Mouse (Mus musculus) heart, adult 2 months (tissue): Measurements from ENCODE around the gene Ube2e1. TPM values are rescaled to one million over a fixed set of nuclear protein-coding genes. Genes with fewer than 3 reads are reported as not detected.

Source experiments
- DNase-seq, 2 experiments: peaks; one replicate each; pipeline ENCODE4 v3.0.0; 2021
- H3K27ac ChIP-seq: fragments of 200-600 bp; 2 replicates; pipeline ENCODE4 v1.8.1; 2022
- H3K27me3 ChIP-seq: fragments of 200-500 bp; 2 replicates; pipeline ENCODE4 v1.6.1; 2012; ENCODE audit warnings: mild to moderate bottlenecking, low read length, inconsistent platforms, mixed read lengths; ENCODE audit not compliant: control insufficient read depth, insufficient read depth
- H3K36me3 ChIP-seq: fragments of 200-500 bp; 2 replicates; pipeline ENCODE4 v1.6.1; 2012; ENCODE audit warnings: low read length, inconsistent platforms; ENCODE audit not compliant: control insufficient read depth, insufficient read depth
- H3K4me1 ChIP-seq: fragments of 200-500 bp; 2 replicates; pipeline ENCODE4 v1.6.1; 2011; ENCODE audit warnings: low read length; ENCODE audit not compliant: control insufficient read depth, insufficient read depth
- H3K4me3 ChIP-seq: fragments of 200-600 bp; 2 replicates; pipeline ENCODE4 v1.8.1; 2022
- H3K79me2 ChIP-seq: fragments of 200-500 bp; replicated peaks from 2 replicates; pipeline ENCODE4 v1.6.1; 2012; ENCODE audit warnings: mild to moderate bottlenecking, inconsistent platforms, low read length, moderate library complexity, mixed read lengths; ENCODE audit not compliant: control insufficient read depth, insufficient read depth
- H3K9ac ChIP-seq: fragments of 200-500 bp; 2 replicates; pipeline ENCODE4 v1.6.1; 2012; ENCODE audit warnings: low read depth, mild to moderate bottlenecking, control low read depth, inconsistent platforms, low read length, mixed read lengths
- CTCF ChIP-seq: fragments of 200-600 bp; IDR thresholded peaks from 2 replicates; pipeline ENCODE4 v1.8.1; 2022; ENCODE audit warnings: antibody characterized with exemption, mild to moderate bottlenecking, moderate library complexity
- EP300 ChIP-seq: fragments of 200-500 bp; IDR thresholded peaks from 2 replicates; pipeline ENCODE4 v1.6.1; 2011; ENCODE audit warnings: low read depth, low read length, control low read depth; ENCODE audit not compliant: insufficient read depth
- POLR2A ChIP-seq: fragments of 200-500 bp; IDR thresholded peaks from 2 replicates; pipeline ENCODE4 v1.6.1; 2011; ENCODE audit warnings: mild to moderate bottlenecking, low read depth, low read length, control low read depth; ENCODE audit not compliant: insufficient read depth
- WGBS: fragments of 180-500 bp; shearing (Covaris S2); methylation state at CpG from one replicate; pipeline ENCODE4 v1.1.7; 2018; 5-methylcytosine and 5-hydroxymethylcytosine counted together
- intact Hi-C: fragments of 180-260 bp; cut with DNase I; formaldehyde crosslinking; loops from one replicate; pipeline ENCODE4 v1.15.1; 2025
- long read RNA-seq: library from polyadenylated mRNA; stranded (forward); transcript quantifications from one replicate; pipeline ENCODE4 v2.0.0, GENCODE M21; 2021
- polyA plus RNA-seq: library from polyadenylated mRNA; depleted of rRNA; stranded (reverse); fragments of >200 nt; gene quantifications from 2 replicates; pipeline ENCODE4 v1.2.3, GENCODE M21; 2012; rRNA removed
- total RNA-seq, 2 experiments: library from RNA; stranded (reverse); gene quantifications; 2 replicates each; pipeline ENCODE4 v1.2.3; 2021

Ube2e1 gene
- total RNA-seq (10 to 100 TPM; 36.8 to 42.5 TPM), polyA plus RNA-seq (21.9 and 46.1 TPM in 2 replicates)
- long read RNA-seq, partial matches to known transcripts = 1 of 6 reads
- long read RNA-seq, other reads (novel, unspliced or antisense) = 2 of 6 reads

DNA sequence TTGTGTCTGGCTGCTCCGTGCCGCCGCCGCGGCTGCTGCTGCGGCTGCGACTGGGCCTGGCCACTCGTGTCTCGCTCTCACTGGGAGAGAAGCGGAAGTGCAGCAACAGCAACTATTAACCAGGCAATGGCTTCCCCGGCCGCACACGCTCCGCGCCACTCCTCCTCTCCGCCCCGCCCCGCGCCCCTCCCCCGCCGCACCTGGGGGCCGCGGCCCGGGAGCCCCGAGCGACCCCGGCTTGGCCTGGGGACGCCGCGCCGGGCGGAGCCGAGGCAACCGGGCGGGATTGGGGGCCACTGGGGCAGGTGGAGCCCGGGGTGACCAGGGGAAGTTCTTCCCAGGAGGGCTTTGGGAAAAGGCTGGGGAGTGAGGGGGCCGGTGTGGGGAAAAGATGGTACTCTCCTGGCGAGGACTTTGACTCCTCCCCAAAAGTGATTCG lies at the start of gene Ube2e1:
Gene Ube2e1 (minus strand): TSS at position 167 of the 439 bp plus-strand sequence.
- Histone ChIP-seq H3K79me2 (no peaks in the 10 kb centered on the region), H3K4me3 (peak within 1 kb of the TSS; percentile 58), H3K9ac (peak within 1 kb of the TSS; percentile 97), H3K36me3 (peaks cover 12% of the 10 kb centered on the region), H3K4me1 (peaks cover 7% of the 10 kb centered on the region), H3K27ac (peak within 1 kb of the TSS; percentile 52), H3K27me3 (no peaks in the 10 kb centered on the region)
- peak; percentile 67 for TF ChIP-seq POLR2A
- no peak for TF ChIP-seq CTCF
- TF ChIP-seq EP300 = 0 out of 2 replicates have a peak, but pooled peaks have one; percentile 23
- intact Hi-C loops = loop anchor here (5.0 kb wide), 2 partner anchors 39 to 89 kb away; no protein-coding TSS in a partner anchor
- DNase-seq = peak; percentile 83 to 85
- WGBS = 0% methylated on average over 38 of the region's 39 CpGs

DNA sequence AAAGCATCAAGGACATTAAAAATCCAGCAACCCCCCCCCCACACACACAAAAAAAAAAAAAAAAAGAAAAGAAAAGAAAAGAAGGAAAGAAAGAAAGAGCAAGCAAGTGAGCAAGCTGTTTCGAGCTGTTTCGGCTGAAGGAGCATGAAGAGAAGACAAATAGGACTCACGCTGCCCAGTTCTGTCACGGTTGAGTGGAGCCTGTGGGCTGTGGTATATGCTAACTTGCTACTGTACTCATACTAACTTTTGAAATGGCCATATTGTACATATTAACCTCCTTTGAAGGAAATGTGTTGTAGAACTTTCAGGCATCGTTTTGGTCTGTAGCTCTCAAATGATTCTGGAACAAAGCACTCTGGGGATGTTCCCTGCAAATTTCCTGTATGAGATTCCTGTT lies 48.2 kb upstream of the Ube2e1 start:
- H3K27me3 ChIP-seq = no peaks in the 10 kb centered on the region
- no peak overlapping the region for H3K4me3 ChIP-seq
- intact Hi-C loops = loop anchor here (10.0 kb wide), 1 partner anchor 635 kb away; no protein-coding TSS in a partner anchor
- no peak overlapping the region for H3K27ac ChIP-seq
- 86% methylated on average over 5 of the region's 5 CpGs for WGBS
- H3K36me3 ChIP-seq = no peaks in the 10 kb centered on the region
- H3K4me1 ChIP-seq = no peaks in the 10 kb centered on the region
- DNase-seq = no peak
- TF ChIP-seq EP300 (no peak), CTCF (no peak), POLR2A (no peak)
- no peaks in the 10 kb centered on the region for H3K79me2 ChIP-seq
- no peak overlapping the region for H3K9ac ChIP-seq

- H3K36me3 ChIP-seq = no peaks in the 10 kb centered on the region
- no peaks in the 10 kb centered on the region for H3K27me3 ChIP-seq
- H3K4me3 ChIP-seq = no peak overlapping the region
- WGBS = 42% methylated on average over 8 of the region's 8 CpGs
- H3K4me1 ChIP-seq = no peaks in the 10 kb centered on the region
- H3K9ac ChIP-seq = no peak overlapping the region
- no peaks in the 10 kb centered on the region for H3K79me2 ChIP-seq
- intact Hi-C loops = loop anchor here (10.0 kb wide), 1 partner anchor 637 kb away; no protein-coding TSS in a partner anchor
- H3K27ac ChIP-seq = no peak overlapping the region
- no peak for TF ChIP-seq EP300
- TF ChIP-seq CTCF = peak; percentile 65
- no peak for DNase-seq
Measured at GRCm38 (mm10) chr14:18377944-18378575, 46.4 kb upstream of the Ube2e1 start.

DNA sequence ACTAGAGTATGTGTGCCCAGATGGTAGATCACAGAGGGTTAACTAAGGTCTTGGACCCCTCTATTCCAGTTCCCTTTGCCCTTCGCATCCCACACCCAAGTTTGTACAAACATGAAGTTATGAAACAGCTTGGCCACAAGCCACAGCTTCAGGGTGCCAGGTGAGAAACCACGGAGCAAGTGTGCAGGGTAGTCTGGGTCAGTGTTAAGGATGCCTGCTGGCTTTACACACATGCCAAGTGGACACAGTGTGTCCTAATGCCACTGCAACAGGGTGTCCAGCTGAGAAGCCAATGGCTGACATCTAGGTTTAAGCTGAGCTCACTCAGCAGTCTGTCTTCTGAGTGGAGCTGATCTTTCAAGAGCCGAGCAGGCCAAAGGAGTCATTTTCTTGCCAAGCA lies 44.5 kb upstream of the Ube2e1 start:
- Histone ChIP-seq H3K4me1 (no peaks in the 10 kb centered on the region), H3K27me3 (no peaks in the 10 kb centered on the region), H3K9ac (no peak overlapping the region), H3K36me3 (no peaks in the 10 kb centered on the region), H3K79me2 (no peaks in the 10 kb centered on the region), H3K27ac (no peak overlapping the region), H3K4me3 (no peak overlapping the region)
- 68% methylated on average over 3 of the region's 3 CpGs for WGBS
- peak in 1 of 2 experiments; percentile 18 for DNase-seq
- no peak for TF ChIP-seq CTCF
- TF ChIP-seq EP300 = no peak
- TF ChIP-seq POLR2A = no peak
- intact Hi-C loops = loop anchor here (10.0 kb wide), 1 partner anchor 639 kb away; no protein-coding TSS in a partner anchor

DNA sequence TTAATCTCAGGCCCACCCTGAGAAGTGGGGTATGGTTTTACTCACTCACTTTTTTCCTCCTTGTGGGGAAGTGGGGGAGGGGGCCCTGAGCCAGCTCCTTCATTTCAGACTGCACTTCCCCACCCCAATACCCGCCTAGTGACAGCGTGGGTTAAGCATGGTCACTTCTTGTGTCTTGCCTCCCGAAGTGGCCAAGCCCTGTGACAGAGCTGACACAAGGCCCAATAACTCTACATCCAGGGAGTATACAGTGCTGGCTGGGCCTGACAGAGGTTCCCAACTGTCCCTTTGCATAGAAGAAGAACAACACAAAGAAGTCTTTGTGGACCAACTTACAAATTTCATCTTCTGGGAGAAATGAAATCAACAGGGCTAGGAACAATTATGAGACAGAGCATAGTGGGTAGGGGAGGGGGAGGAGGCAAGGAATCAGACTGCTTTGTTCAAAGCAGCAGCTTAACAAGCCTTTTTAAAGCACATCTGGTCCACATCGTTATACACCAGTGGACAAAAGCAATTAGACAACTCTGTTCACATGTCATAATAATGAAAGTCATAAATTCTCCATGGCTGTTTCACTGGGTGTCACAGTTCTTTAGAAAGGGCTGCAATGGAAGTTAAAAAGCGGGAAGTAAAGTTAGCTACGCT lies 42.2 kb upstream of the Ube2e1 start:
- H3K36me3 ChIP-seq = no peaks in the 10 kb centered on the region
- H3K27ac ChIP-seq = no peak overlapping the region
- H3K9ac ChIP-seq = no peak overlapping the region
- TF ChIP-seq POLR2A = no peak
- no peak for TF ChIP-seq EP300
- no peak for TF ChIP-seq CTCF
- no peaks in the 10 kb centered on the region for H3K79me2 ChIP-seq
- DNase-seq = no peak
- 75% methylated on average over 6 of the region's 6 CpGs for WGBS
- no peaks in the 10 kb centered on the region for H3K27me3 ChIP-seq
- H3K4me3 ChIP-seq = no peak overlapping the region
- intact Hi-C loops = loop anchor here (10.0 kb wide), 1 partner anchor 641 kb away; no protein-coding TSS in a partner anchor
- no peaks in the 10 kb centered on the region for H3K4me1 ChIP-seq
